Mouse (Mus musculus) bone marrow macrophage, adult 2 months (primary cell): ENCODE data around the gene Reps2.

Experiments
- CTCF ChIP-seq: IDR thresholded peaks from 2 replicates; pipeline ENCODE4 v1.5.1; 2012; ENCODE audit warnings: low read depth, mild to moderate bottlenecking, low read length, moderate library complexity
- POLR2A ChIP-seq: IDR thresholded peaks from 2 replicates; pipeline ENCODE4 v1.6.1; 2012; ENCODE audit warnings: mild to moderate bottlenecking, low read depth, low read length, borderline replicate concordance

- no peak for TF ChIP-seq CTCF
- TF ChIP-seq POLR2A, result no peak
Observed at GRCm38 (mm10) chrX:162651125-162651524, 7.7 kb upstream of the Reps2 start.
